Mouse (Mus musculus) gastrocnemius, adult 2 months (tissue): ENCODE results near the gene Ndufa7. TPM values are rescaled to one million over a fixed set of nuclear protein-coding genes. Genes with fewer than 3 reads are reported as not detected.

Experiments used
- DNase-seq: peaks from one replicate; pipeline ENCODE4 v3.0.0; 2022
- H3K27ac ChIP-seq: fragments of 200-600 bp; 2 replicates; pipeline ENCODE4 v1.8.1; 2022; ENCODE audit warnings: mild to moderate bottlenecking
- H3K4me3 ChIP-seq: fragments of 200-600 bp; 2 replicates; pipeline ENCODE4 v1.8.1; 2022; ENCODE audit warnings: mild to moderate bottlenecking, moderate library complexity
- CTCF ChIP-seq: fragments of 200-600 bp; IDR thresholded peaks from 2 replicates; pipeline ENCODE4 v1.8.1; 2022; ENCODE audit warnings: antibody characterized with exemption, mild to moderate bottlenecking, moderate library complexity
- intact Hi-C: fragments of 180-260 bp; cut with DNase I; formaldehyde crosslinking; loops from one replicate; pipeline ENCODE4 v1.15.1; 2025
- total RNA-seq, 2 experiments: library from RNA; stranded (reverse); gene quantifications; 2 replicates each; pipeline ENCODE4 v1.2.3; 2021

Gene Ndufa7
- total RNA-seq, 2 experiments from 2014 or later, result 351 to 407 TPM

DNA sequence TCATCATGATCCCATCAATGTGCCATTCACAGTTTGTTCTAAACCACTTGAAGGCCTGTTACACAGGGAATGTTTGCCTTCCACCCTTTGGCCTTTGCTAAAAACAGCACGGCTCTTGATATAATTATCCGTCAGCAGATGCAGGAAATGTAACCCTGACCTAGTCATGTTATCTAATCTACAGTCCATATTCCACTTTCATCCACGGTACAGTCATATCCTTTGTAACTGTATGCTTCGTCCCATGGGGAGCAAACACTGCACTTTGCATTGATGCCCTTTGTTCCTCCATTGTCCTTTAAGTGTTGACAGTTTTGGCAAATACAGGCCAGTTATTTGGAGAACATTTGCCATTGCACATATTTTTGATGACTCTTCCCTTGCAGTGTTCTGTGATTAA lies 35.6 kb upstream of the Ndufa7 start:
- intact Hi-C loops, result no loop called here
- no peak for TF ChIP-seq CTCF
- peak overlapping the region; percentile 77 for H3K27ac ChIP-seq
- no peak for DNase-seq
- no peak overlapping the region for H3K4me3 ChIP-seq

DNA sequence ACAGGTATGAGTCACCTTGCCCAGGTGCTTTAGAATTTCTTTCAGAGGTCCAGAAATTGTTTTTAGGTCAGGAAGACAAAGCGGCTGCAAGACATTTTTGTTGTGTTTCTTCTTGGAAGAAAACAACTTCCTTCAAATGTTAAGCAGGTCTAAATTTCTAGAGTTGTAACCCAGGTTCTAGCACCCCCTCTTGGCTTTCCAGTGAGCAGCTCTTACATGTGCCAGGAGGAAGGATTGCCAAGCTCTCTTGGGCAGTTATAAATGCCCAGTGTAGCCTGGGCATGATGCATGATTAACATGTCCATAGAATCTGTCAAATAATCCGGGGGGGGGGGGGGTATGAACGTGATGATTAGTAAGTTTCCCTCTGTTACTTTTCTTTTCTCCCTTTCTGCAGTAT lies 26.1 kb upstream of the Ndufa7 start:
- DNase-seq, result no peak
- Histone ChIP-seq H3K4me3 (no peak overlapping the region), H3K27ac (no peak overlapping the region)
- peak; percentile 63 for TF ChIP-seq CTCF
- intact Hi-C loops, result no loop called here

DNA sequence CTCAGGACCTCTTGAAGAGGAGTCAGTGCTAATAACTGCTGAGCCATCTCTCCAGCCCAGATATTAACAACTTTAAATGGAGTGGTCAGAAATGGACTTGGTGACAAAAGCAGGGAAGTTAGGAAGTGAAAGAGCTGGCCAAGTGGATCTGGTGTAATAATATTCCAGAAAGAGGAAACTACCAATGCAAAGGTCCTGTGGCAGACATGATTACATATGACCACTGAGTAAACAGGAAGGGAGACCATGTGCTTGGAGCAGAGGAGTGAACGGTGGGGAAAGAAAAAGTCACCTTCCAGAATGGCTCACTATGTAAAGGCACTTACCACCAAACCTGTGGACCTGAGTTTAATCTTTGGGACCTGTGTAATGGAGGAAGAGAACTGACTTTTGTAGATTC lies 25.1 kb upstream of the Ndufa7 start:
- Histone ChIP-seq H3K4me3 (no peak overlapping the region), H3K27ac (no peak overlapping the region)
- no peak for TF ChIP-seq CTCF
- no peak for DNase-seq
- intact Hi-C loops, result no loop called here

DNA sequence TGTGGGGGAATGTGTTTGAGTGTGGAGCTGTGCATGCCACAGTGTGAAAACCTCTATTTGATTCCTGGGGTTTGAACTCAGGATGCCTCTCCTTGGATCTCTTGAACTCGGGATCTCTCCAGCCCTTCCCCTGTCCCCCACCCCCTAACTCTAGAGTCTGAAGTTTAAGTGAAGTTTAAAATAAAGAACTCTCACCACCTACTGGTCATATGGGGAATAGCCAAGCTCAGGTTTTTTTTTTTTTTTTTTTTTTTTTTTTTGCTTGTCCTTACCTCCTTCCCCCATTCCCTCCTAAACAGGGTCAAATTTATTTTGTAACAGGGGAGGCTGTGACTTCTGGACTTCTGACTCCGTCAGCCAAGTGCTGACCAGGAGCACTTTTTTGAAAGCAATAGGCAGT lies 22.2 kb upstream of the Ndufa7 start:
- Histone ChIP-seq H3K27ac (no peak overlapping the region), H3K4me3 (no peak overlapping the region)
- DNase-seq, result no peak
- intact Hi-C loops, result loop anchor here (1.0 to 5.0 kb wide), 2 partner anchors 56 to 75 kb away; no protein-coding TSS in a partner anchor
- peak; percentile 60 for TF ChIP-seq CTCF

GRCm38 (mm10) chr17:33804205-33804604 lies 20.2 kb upstream of the Ndufa7 start:
- Histone ChIP-seq H3K4me3 (no peak overlapping the region), H3K27ac (no peak overlapping the region)
- DNase-seq, result no peak
- intact Hi-C loops, result loop anchor here (5.0 kb wide), 1 partner anchor 77 kb away; no protein-coding TSS in a partner anchor
- TF ChIP-seq CTCF, result no peak

DNA sequence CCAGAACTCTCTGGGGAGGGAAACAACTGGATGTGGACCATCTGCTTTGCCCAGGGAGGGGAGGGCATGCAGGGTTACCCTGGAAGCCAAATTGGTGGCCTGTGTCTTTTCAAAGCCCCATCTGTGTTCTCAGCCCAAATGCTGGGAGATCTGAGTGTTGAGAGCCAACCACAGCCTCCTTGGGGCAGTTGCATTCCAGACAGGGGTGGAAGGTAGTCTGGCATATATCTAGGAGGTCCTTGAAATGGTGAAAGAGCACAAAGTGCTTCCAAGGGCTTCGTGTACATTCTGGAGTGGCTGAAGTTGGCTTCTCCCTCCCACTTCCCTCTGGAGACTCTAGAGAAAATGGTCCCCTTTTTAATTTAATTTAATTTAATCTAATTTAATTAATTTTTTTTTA lies 19.6 kb upstream of the Ndufa7 start:
- no peak for DNase-seq
- intact Hi-C loops, result loop anchor here (5.0 kb wide), 1 partner anchor 77 kb away; no protein-coding TSS in a partner anchor
- no peak for TF ChIP-seq CTCF
- H3K27ac ChIP-seq, result no peak overlapping the region
- H3K4me3 ChIP-seq, result no peak overlapping the region

DNA sequence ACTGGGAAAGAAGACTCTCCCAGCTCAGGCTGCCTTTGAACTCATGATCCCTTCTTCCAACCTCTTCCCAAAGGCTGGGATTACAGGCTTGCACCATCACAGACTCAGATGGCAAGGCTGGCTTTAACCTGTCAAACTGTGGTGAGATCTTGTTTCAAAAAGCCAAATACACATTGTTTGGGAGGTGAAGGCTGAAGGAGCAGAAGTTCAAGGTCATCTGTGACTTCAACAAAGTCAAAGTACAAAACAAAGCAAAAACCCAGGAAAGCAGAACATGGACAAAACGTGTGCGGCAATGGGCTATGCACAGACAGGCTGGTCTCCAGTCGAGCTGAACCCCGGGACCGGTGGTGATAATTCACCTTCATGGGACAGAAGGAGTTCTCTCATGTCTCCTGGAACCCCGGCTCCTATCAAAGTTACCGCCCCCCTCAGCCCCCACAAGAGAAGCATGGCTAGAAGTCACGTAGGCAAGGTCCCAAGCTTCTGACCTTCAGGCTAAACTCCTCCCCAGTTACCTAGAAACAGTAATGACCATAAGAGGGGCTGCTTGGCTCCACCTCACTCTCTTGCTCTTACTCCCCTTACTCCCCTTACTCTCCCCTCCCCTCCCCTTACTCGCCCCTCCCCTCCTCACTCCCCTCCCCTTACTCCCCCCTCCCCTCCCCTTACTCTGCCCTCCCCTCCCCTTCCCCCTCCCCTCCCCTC lies 17.0 kb upstream of the Ndufa7 start:
- no peak overlapping the region for H3K4me3 ChIP-seq
- intact Hi-C loops, result no loop called here
- H3K27ac ChIP-seq, result no peak overlapping the region
- no peak for TF ChIP-seq CTCF
- no peak for DNase-seq

- intact Hi-C loops, result no loop called here
- no peak overlapping the region for H3K4me3 ChIP-seq
- no peak for TF ChIP-seq CTCF
- no peak overlapping the region for H3K27ac ChIP-seq
- DNase-seq, result no peak
Observed at GRCm38 (mm10) chr17:33808192-33808591, 16.2 kb upstream of the Ndufa7 start.

DNA sequence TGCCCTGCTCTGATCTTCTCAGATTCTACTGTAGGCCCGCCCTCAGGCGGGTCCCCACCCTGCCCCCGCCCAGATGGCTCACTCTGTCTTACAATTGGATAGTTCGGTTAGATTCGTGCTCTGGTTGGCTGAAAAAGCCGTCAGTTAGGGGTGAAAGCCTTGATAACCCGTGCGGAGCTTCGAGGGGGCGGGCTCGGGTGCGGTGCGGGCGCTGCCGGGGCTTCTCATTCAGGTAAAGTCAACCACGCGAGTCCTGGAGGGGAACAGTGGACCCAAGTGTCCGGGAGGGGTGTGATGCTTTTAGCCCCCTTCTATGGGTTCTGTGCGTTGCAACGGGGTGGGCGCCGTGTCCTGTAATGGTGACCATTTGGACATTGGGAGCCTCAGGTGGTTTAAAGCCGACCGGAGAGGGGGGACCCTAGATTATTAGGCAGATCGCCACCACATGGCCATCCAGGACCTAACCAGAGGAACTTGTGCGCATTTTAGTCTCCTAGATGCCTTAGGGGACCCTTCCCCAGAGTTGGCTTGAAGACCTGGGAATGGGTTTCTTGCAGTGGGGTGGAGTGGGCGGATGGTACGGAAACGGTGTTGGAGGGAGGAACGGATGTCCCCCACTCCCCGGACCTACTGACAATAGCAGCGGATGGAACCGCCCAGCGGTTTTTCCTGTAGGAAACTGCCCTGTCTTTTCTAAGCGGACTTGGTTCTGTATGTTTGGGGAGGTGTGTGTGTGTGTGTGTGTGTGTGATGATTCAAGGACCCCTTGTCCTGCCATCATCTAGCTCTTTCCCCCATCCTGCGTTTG lies 13.8 kb upstream of the Ndufa7 start, which contains the start of gene Kank3:
Gene Kank3 (plus strand): TSS at position 186 of the 808 bp plus-strand sequence.
- Histone ChIP-seq H3K4me3 (peak within 1 kb of the TSS; percentile 85), H3K27ac (peak within 1 kb of the TSS; percentile 93)
- intact Hi-C loops, result no loop called here
- DNase-seq, result peak; percentile 93
- no peak for TF ChIP-seq CTCF

GRCm38 (mm10) chr17:33811142-33811516 lies 13.2 kb upstream of the Ndufa7 start:
- peak overlapping the region; percentile 85 for H3K4me3 ChIP-seq
- no peak for DNase-seq

DNA sequence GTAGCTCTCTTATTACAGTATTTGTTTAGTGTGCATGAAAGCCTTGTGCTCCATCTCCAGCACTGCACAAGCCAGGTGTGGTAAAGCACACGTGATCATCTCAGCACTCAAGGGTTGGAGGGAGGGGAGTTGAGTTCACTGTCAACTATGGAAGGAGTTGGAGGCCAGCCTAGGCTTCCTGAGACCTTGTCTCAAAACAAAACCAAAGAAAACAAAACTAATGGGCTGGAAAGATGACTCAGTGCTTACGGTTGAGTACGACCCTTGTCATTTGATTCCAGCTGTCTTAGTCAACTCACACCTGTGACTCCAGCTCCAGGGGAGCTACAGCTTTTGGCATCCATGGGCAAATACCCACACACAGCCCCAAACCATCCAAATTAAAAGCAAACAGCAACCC lies 11.9 kb upstream of the Ndufa7 start:
- peak overlapping the region; percentile 85 for H3K4me3 ChIP-seq

More at GRCm38 (mm10) chr17:33811142-33811516, 13.2 kb upstream of the Ndufa7 start:
- no peak for TF ChIP-seq CTCF
- intact Hi-C loops, result no loop called here
- H3K27ac ChIP-seq, result peak overlapping the region; percentile 93

GRCm38 (mm10) chr17:33812990-33813389 lies 11.4 kb upstream of the Ndufa7 start:
- no peak for TF ChIP-seq CTCF
- peak; percentile 54 for DNase-seq
- intact Hi-C loops, result no loop called here
- Histone ChIP-seq H3K4me3 (peak overlapping the region; percentile 85), H3K27ac (peak overlapping the region; percentile 93)

More for the DNA sequence above, 11.9 kb upstream of the Ndufa7 start:
- intact Hi-C loops, result no loop called here
- no peak for DNase-seq
- no peak for TF ChIP-seq CTCF
- peak overlapping the region; percentile 93 for H3K27ac ChIP-seq

DNA sequence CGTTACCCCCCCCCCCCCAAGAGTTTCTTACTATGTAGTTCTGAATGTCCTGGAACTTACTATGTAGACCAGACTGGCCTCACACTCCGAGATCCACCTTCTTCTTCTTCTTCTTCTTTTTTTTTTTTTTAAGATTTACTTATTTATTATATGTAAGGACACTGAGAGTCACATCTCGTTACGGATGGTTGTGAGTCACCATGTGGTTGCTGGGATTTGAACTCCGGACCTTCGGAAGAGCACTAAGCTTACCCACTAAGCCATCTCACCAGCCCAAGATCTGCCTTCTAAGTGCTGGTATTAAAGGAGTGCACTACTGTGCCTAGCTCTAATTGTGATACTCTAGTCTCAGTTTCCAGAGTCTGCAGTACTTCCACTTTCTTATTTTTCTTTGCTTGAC lies 9.0 kb upstream of the Ndufa7 start:
- peak overlapping the region; percentile 76 for H3K4me3 ChIP-seq
- no peak for TF ChIP-seq CTCF
- peak overlapping the region; percentile 97 for H3K27ac ChIP-seq
- DNase-seq, result no peak
- intact Hi-C loops, result no loop called here
